Mouse (Mus musculus): ENCODE measurements around the gene Psmd8.
"Not testable (repeated sequence)": the region's sequence is repeated elsewhere in the genome, so short reads cannot be mapped to it uniquely, and the experiment has no call there.

Gene Psmd8

GRCm38 (mm10) chr7:29170066-29170754, 10.3 kb downstream of the Psmd8 start, which contains the start of the genes Ggn and Spred3:
TSS of gene Ggn (plus strand) at chr7:29170210.
TSS of gene Spred3 (minus strand) at chr7:29170411.
- peak; percentile 26 to 37 for DNase-seq (ENCODE audit: low spot score in 2 of 2)

GRCm38 (mm10) chr7:29169231-29170065, 11.1 kb downstream of the Psmd8 start:
- no peak for DNase-seq (ENCODE audit: low spot score in 2 of 2)

- no peak for DNase-seq (ENCODE audit: low spot score in 2 of 2)
Measured at GRCm38 (mm10) chr7:29168791-29169230, 11.7 kb downstream of the Psmd8 start.

- no peak for DNase-seq (ENCODE audit: low spot score in 2 of 2)
Measured at GRCm38 (mm10) chr7:29168121-29168695, 12.3 kb downstream of the Psmd8 start.

GRCm38 (mm10) chr7:29167656-29168055, 12.8 kb downstream of the Psmd8 start:
- DNase-seq (ENCODE audit: low spot score in 2 of 2): no peak

GRCm38 (mm10) chr7:29162750-29163525, 17.6 kb downstream of the Psmd8 start:
- DNase-seq (ENCODE audit: low spot score in 2 of 2): peak; percentile 37 to 56

- DNase-seq (ENCODE audit: low spot score in 2 of 2): no peak
Measured at GRCm38 (mm10) chr7:29162294-29162693, 18.2 kb downstream of the Psmd8 start.

GRCm38 (mm10) chr7:29158264-29158663, 22.2 kb downstream of the Psmd8 start:
- DNase-seq (ENCODE audit: low spot score in 2 of 2): no peak

GRCm38 (mm10) chr7:29155838-29156782, 24.4 kb downstream of the Psmd8 start, which contains the start of gene Fam98c:
TSS of gene Fam98c (minus strand) at chr7:29156234.
- DNase-seq (ENCODE audit: low spot score in 2 of 2): peak; percentile 56 to 66

- peak; percentile 75 to 83 for DNase-seq (ENCODE audit: low spot score in 2 of 2)
Measured at GRCm38 (mm10) chr7:29155196-29155837, 25.2 kb downstream of the Psmd8 start.

GRCm38 (mm10) chr7:29154018-29154720, 26.3 kb downstream of the Psmd8 start:
- peak in 1 of 2 experiments; percentile 34 for DNase-seq (ENCODE audit: low spot score in 2 of 2)

- DNase-seq (ENCODE audit: low spot score in 2 of 2): no peak
Measured at GRCm38 (mm10) chr7:29151486-29151885, 29.0 kb downstream of the Psmd8 start.

GRCm38 (mm10) chr7:29148771-29149170, 31.7 kb downstream of the Psmd8 start:
- DNase-seq (ENCODE audit: low spot score in 2 of 2): no peak

- DNase-seq (ENCODE audit: low spot score in 2 of 2): no peak
Measured at GRCm38 (mm10) chr7:29146625-29147367, 33.7 kb downstream of the Psmd8 start.

GRCm38 (mm10) chr7:29144006-29144405, 36.5 kb downstream of the Psmd8 start:
- DNase-seq (ENCODE audit: low spot score in 2 of 2): no peak

GRCm38 (mm10) chr7:29141416-29141815, 39.1 kb downstream of the Psmd8 start:
- DNase-seq (ENCODE audit: low spot score in 2 of 2): peak in 1 of 2 experiments; percentile 28

GRCm38 (mm10) chr7:29139237-29139636, 41.3 kb downstream of the Psmd8 start:
- DNase-seq (ENCODE audit: low spot score in 2 of 2): not testable (repeated sequence)

- DNase-seq (ENCODE audit: low spot score in 2 of 2): no peak
Measured at GRCm38 (mm10) chr7:29137429-29137828, 43.1 kb downstream of the Psmd8 start.

Measured in natural killer cell, adult 2 months (primary cell).